Mouse (Mus musculus) stomach, embryonic 15.5 days (tissue): ENCODE measurements around the gene Gch1. TPM values are rescaled to one million over a fixed set of nuclear protein-coding genes. Genes with fewer than 3 reads are reported as not detected.
"Not testable (repeated sequence)": the region's sequence is repeated elsewhere in the genome, so short reads cannot be mapped to it uniquely, and the experiment has no call there.

ENCODE experiments used
- ATAC-seq: fragments of 200-750 bp; cut with Nextera tagmentation; 2 replicates; pipeline ENCODE4 v1.8.0; 2017; ENCODE audit warnings: low read depth, moderate number of reproducible peaks, moderate TSS enrichment; ENCODE audit not compliant: insufficient read depth, low FRiP score
- H3K27ac ChIP-seq: fragments of 300-500 bp; sonication (generic); 2 replicates; pipeline ENCODE4 v1.5.1; 2015; ENCODE audit warnings: mild to moderate bottlenecking, inconsistent platforms
- H3K27me3 ChIP-seq: fragments of 300-500 bp; sonication (generic); replicated peaks from 2 replicates; pipeline ENCODE4 v1.6.1; 2015; ENCODE audit warnings: inconsistent platforms
- H3K36me3 ChIP-seq: fragments of 300-500 bp; sonication (generic); 2 replicates; pipeline ENCODE4 v1.6.1; 2015; ENCODE audit warnings: inconsistent platforms
- H3K4me1 ChIP-seq: fragments of 300-500 bp; sonication (generic); 2 replicates; pipeline ENCODE4 v1.6.1; 2015; ENCODE audit warnings: inconsistent platforms
- H3K4me2 ChIP-seq: fragments of 300-500 bp; sonication (generic); 2 replicates; pipeline ENCODE4 v1.6.1; 2015; ENCODE audit warnings: mild to moderate bottlenecking, inconsistent platforms
- H3K4me3 ChIP-seq: fragments of 300-500 bp; sonication (generic); replicated peaks from 2 replicates; pipeline ENCODE4 v1.5.1; 2015; ENCODE audit warnings: inconsistent platforms
- H3K9ac ChIP-seq: fragments of 300-500 bp; sonication (generic); 2 replicates; pipeline ENCODE4 v1.6.1; 2015; ENCODE audit warnings: inconsistent platforms
- H3K9me3 ChIP-seq: fragments of 300-500 bp; sonication (generic); 2 replicates; pipeline ENCODE4 v1.6.1; 2016; ENCODE audit warnings: inconsistent platforms
- WGBS: fragments of 180-500 bp; shearing (Covaris S2); methylation state at CpG from one replicate; pipeline ENCODE4 v1.1.7; 2015; 5-methylcytosine and 5-hydroxymethylcytosine counted together
- polyA plus RNA-seq: library from polyadenylated mRNA; unstranded; fragments of >200 nt; fragmentation: Nextera tagmentation; extraction: Ambion mirVana; gene quantifications from 2 replicates; pipeline ENCODE4 v1.2.1, GENCODE M21; 2015

Gch1 gene
- polyA plus RNA-seq, 1 experiment from 2014 or later = 7.7 TPM

- Histone ChIP-seq H3K36me3 (no peaks in the 10 kb centered on the region), H3K27ac (no peak overlapping the region), H3K4me2 (no peak overlapping the region), H3K4me1 (no peaks in the 10 kb centered on the region), H3K9me3 (no peaks in the 10 kb centered on the region), H3K9ac (no peak overlapping the region), H3K4me3 (no peak overlapping the region), H3K27me3 (no peaks in the 10 kb centered on the region)
- no peak for ATAC-seq
- WGBS = 62% methylated on average over 3 of the region's 3 CpGs
Measured at GRCm38 (mm10) chr14:47138853-47139252, 50.4 kb downstream of the Gch1 start.

DNA sequence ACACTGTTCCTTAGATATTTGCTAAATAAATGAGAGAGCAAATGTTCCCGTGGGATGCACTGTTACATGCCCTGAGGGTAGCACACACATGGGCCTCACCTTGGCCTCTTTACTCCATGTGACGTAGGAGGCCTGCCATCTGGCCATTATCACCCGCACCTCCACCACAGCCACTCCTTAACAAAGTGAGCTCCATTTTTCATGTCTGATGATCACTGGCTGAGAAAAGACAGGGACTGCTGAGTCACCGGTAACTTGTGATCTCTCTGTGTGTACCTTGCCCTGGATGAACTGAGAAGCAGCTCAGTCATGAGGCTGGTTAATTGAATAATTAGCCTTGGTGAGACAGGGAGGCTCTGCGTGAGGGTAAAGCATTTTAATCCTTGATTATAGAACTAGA is 52.6 kb downstream of the Gch1 start:
- WGBS = 60% methylated on average over 5 of the region's 5 CpGs
- Histone ChIP-seq H3K4me3 (no peak overlapping the region), H3K9me3 (no peaks in the 10 kb centered on the region), H3K9ac (no peak overlapping the region), H3K4me2 (no peak overlapping the region), H3K36me3 (no peaks in the 10 kb centered on the region), H3K27ac (no peak overlapping the region), H3K27me3 (no peaks in the 10 kb centered on the region), H3K4me1 (no peaks in the 10 kb centered on the region)
- ATAC-seq = no peak

- Histone ChIP-seq H3K4me2 (no peak overlapping the region), H3K36me3 (no peaks in the 10 kb centered on the region), H3K27ac (no peak overlapping the region), H3K4me1 (no peaks in the 10 kb centered on the region), H3K9me3 (no peaks in the 10 kb centered on the region), H3K9ac (no peak overlapping the region), H3K27me3 (no peaks in the 10 kb centered on the region), H3K4me3 (no peak overlapping the region)
- ATAC-seq = no peak
- WGBS = 55% methylated on average over 10 of the region's 10 CpGs
Measured at GRCm38 (mm10) chr14:47133948-47134347, 55.3 kb downstream of the Gch1 start.

GRCm38 (mm10) chr14:47127987-47128386 is 61.2 kb downstream of the Gch1 start:
- Histone ChIP-seq H3K4me3 (no peak overlapping the region), H3K9me3 (no peaks in the 10 kb centered on the region), H3K4me1 (no peaks in the 10 kb centered on the region), H3K9ac (no peak overlapping the region), H3K27me3 (no peaks in the 10 kb centered on the region), H3K27ac (no peak overlapping the region), H3K4me2 (no peak overlapping the region), H3K36me3 (no peaks in the 10 kb centered on the region)
- 0 out of 2 replicates have a peak, but pooled peaks have one; percentile 31 for ATAC-seq
- 77% methylated on average over 5 of the region's 5 CpGs for WGBS

- Histone ChIP-seq H3K27me3 (no peaks in the 10 kb centered on the region), H3K4me2 (no peak overlapping the region), H3K4me1 (no peaks in the 10 kb centered on the region), H3K9me3 (no peaks in the 10 kb centered on the region), H3K9ac (no peak overlapping the region), H3K27ac (no peak overlapping the region), H3K36me3 (no peaks in the 10 kb centered on the region), H3K4me3 (no peak overlapping the region)
- ATAC-seq = no peak
- 66% methylated on average over 7 of the region's 7 CpGs for WGBS
Measured at GRCm38 (mm10) chr14:47117522-47117921, 71.7 kb downstream of the Gch1 start.

DNA sequence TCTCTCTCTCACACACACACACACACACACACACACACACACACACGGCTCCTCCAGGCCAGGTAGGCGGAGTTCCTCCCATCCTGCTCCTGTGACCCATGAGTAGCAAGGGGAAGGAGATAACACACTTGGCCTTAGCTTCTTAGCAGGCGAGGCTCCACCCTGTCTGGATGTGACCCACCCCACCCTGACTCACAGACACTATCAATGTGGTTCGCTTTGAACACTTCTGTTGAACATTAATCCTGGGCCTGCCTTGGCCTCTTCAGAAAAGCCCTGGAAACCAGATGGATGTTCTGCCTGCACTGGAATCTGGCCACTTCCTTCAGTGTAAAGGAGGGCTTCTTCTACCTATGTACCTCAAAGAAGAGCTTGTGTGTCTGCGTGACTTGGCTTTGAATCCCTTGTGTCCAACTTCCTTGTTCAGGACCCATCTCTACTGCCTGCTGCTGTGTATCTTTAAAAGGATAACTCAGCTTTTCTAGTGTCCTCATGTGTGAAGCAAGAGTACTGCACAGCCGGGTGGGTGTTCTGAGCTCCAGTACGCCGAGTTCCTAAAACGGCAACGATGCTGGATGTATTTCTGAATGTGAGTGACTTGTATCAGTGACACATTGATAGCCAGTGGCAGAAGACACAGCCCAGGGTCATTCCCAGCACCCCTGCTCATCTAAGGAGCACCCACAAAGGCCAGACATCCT is 73.0 kb downstream of the Gch1 start:
- 66% methylated on average over 10 of the region's 10 CpGs for WGBS
- H3K27me3 ChIP-seq = no peaks in the 10 kb centered on the region
- no peak overlapping the region for H3K4me2 ChIP-seq
- H3K9me3 ChIP-seq = no peaks in the 10 kb centered on the region
- no peaks in the 10 kb centered on the region for H3K4me1 ChIP-seq
- no peaks in the 10 kb centered on the region for H3K36me3 ChIP-seq
- H3K4me3 ChIP-seq = no peak overlapping the region
- peak; percentile 85 for ATAC-seq
- H3K9ac ChIP-seq = no peak overlapping the region
- no peak overlapping the region for H3K27ac ChIP-seq

DNA sequence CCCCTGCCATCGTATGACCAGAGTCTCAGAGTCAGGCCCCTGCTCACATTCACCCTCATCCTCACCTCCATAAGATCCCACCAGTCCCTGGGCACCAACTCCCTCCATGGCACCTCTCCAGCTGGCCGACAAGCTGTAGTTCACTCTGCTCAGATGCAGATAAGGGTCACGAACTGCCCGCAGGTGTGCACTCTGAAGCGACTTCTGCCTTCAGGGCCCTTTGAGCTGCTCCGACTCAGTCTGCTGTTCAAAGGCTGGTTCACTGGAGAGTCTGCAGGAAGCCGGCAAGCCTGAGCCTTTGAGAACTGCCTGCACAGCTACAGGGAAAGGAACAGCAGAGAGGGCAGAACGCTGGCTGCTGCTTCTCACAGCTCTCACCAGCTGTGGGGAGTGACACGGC is 74.1 kb downstream of the Gch1 start:
- ATAC-seq = no peak
- no peaks in the 10 kb centered on the region for H3K36me3 ChIP-seq
- H3K9ac ChIP-seq = no peak overlapping the region
- no peak overlapping the region for H3K4me3 ChIP-seq
- H3K4me2 ChIP-seq = no peak overlapping the region
- no peak overlapping the region for H3K27ac ChIP-seq
- H3K27me3 ChIP-seq = no peaks in the 10 kb centered on the region
- no peaks in the 10 kb centered on the region for H3K9me3 ChIP-seq
- H3K4me1 ChIP-seq = no peaks in the 10 kb centered on the region
- 49% methylated on average over 9 of the region's 9 CpGs for WGBS

DNA sequence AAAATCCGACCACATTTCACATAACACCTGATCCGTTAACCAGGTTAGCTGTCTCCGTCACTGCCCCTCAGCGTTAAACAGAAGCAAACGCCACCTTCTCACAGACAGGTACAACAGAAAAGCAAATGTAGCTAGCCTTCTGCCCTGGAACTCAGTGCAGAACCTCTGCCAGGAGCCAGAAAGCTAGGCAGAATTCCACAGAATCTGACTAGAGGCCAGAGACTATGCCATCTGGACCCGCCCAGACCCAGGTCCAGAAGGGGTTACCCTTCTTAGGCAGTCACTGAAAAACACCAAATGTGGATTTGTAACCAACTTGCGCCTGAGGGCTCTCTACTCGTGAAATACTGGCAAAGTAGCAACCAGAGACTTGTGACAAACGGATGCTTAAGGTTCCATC is 77.9 kb downstream of the Gch1 start:
- H3K36me3 ChIP-seq = no peaks in the 10 kb centered on the region
- H3K27me3 ChIP-seq = no peaks in the 10 kb centered on the region
- no peak overlapping the region for H3K4me3 ChIP-seq
- WGBS = 47% methylated on average over 9 of the region's 9 CpGs
- H3K4me2 ChIP-seq = no peak overlapping the region
- no peaks in the 10 kb centered on the region for H3K9me3 ChIP-seq
- no peaks in the 10 kb centered on the region for H3K4me1 ChIP-seq
- no peak overlapping the region for H3K9ac ChIP-seq
- ATAC-seq = no peak
- H3K27ac ChIP-seq = no peak overlapping the region

DNA sequence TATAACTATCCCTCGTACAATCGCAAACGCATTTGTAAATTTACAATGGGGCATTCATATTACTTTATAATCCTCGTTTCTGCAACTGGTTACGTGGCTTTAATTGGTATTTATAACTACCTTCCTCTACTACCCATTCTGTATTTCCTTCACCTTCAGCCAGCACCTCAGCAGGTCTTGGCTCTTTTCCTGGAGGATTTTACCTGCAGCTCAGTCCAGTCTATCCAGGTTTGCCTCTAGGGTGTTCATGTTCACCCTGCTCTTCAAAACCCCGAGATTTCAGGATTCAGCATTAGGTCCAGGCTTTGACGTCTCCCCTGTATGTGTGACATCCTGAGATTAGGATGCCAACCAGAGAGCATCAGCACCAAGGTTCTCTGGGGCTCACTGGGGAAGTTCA is 78.8 kb downstream of the Gch1 start:
- H3K9ac ChIP-seq, H3K36me3 ChIP-seq, H3K27ac ChIP-seq, ATAC-seq, H3K4me1 ChIP-seq, H3K4me2 ChIP-seq, H3K9me3 ChIP-seq, H3K4me3 ChIP-seq, H3K27me3 ChIP-seq: not testable (repeated sequence)
- 84% methylated on average over 7 of the region's 7 CpGs for WGBS

GRCm38 (mm10) chr14:47107461-47107860 is 81.8 kb downstream of the Gch1 start:
- 82% methylated on average over 3 of the region's 3 CpGs for WGBS

GRCm38 (mm10) chr14:47105755-47106154 is 83.5 kb downstream of the Gch1 start:
- 90% methylated on average over 3 of the region's 3 CpGs for WGBS
- no peak for ATAC-seq

More at GRCm38 (mm10) chr14:47107461-47107860, 81.8 kb downstream of the Gch1 start:
- H3K4me2 ChIP-seq = no peak overlapping the region
- no peaks in the 10 kb centered on the region for H3K36me3 ChIP-seq
- no peaks in the 10 kb centered on the region for H3K9me3 ChIP-seq
- H3K9ac ChIP-seq = no peak overlapping the region
- no peak overlapping the region for H3K27ac ChIP-seq
- H3K4me3 ChIP-seq = no peak overlapping the region
- H3K4me1 ChIP-seq = peaks cover 6% of the 10 kb centered on the region; the same call in 1 of the 2 replicates
- no peak for ATAC-seq
- no peaks in the 10 kb centered on the region for H3K27me3 ChIP-seq

GRCm38 (mm10) chr14:47105174-47105557 is 84.0 kb downstream of the Gch1 start:
- H3K4me1 ChIP-seq = peaks cover 6% of the 10 kb centered on the region; the same call in 1 of the 2 replicates
- H3K4me3 ChIP-seq = no peak overlapping the region
- H3K9me3 ChIP-seq = no peaks in the 10 kb centered on the region
- no peaks in the 10 kb centered on the region for H3K27me3 ChIP-seq
- H3K36me3 ChIP-seq = no peaks in the 10 kb centered on the region
- H3K4me2 ChIP-seq = peak overlapping the region; percentile 39; the same call in 1 of the 2 replicates
- ATAC-seq = peak; percentile 58
- WGBS = 57% methylated on average over 3 of the region's 3 CpGs
- no peak overlapping the region for H3K9ac ChIP-seq
- H3K27ac ChIP-seq = no peak overlapping the region

More at GRCm38 (mm10) chr14:47105755-47106154, 83.5 kb downstream of the Gch1 start:
- no peak overlapping the region for H3K9ac ChIP-seq
- H3K4me2 ChIP-seq = no peak overlapping the region
- no peak overlapping the region for H3K27ac ChIP-seq
- H3K9me3 ChIP-seq = no peaks in the 10 kb centered on the region
- peaks cover 6% of the 10 kb centered on the region; the same call in 1 of the 2 replicates for H3K4me1 ChIP-seq
- H3K36me3 ChIP-seq = no peaks in the 10 kb centered on the region
- no peaks in the 10 kb centered on the region for H3K27me3 ChIP-seq
- no peak overlapping the region for H3K4me3 ChIP-seq
